14 mouse cellular contexts compared by ENCODE assay signal in the genomic region with DNA sequence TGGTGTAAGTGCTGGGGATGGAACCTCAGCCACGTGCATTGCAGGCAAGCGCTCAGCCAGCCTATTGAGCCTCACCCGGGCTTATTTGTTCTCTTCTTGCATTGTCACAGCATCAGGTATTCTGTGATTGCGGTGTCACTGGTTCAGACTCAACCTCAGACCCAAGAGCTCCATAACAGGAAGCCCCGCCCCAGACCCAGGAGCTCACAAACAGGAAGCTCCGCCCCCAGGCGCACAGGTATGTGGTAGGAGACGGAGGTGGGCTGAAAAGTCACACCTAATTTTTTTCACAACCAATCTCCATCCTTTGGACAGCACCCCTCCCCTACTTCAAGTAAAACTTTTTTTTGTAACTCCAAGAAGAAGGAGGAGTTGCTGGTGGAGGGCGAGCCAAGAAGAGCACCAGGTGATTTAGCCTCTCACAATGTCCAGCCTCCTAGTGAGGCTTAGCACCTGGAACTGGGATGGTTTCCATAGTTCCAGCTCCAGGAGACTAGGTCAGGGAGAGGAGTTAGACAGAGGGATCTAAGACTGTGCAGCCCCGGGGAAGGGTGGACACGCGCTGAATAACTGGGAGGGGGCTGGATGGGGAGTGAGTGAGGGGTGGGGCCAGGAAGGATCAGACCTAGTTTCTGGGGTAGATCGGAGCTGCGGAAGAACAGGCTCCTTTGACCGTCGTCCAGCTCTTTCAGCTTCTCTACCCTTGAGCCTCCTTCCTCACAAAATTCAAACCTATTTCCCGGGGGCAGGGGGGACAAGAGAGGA.
A peak's percentile ranks its signal among the peaks of the same experiment; 100 is the strongest.
DNase-seq lines count a peak whose midpoint lies in the region; ATAC-seq and TF ChIP-seq lines count a peak whose summit lies in the region.
"Had no signal": no experiment of that assay in that cellular context is flagged by ENCODE, and none has a peak within 500 bp of the region (broad histone marks: within the 10 kb centered on the region; RNA-seq: fewer than 3 reads in every experiment).

No protein-coding gene starts in this region.

- H3K4me1 ChIP-seq in forebrain, embryonic 12.5 days = peaks cover 17% of the 10 kb centered on the region
- peaks cover 11% of the 10 kb centered on the region for H3K4me1 ChIP-seq in midbrain, embryonic 14.5 days (ENCODE audit: control insufficient read depth, insufficient read depth, low read length)
- H3K4me1 ChIP-seq in lung, postnatal 0 days (ENCODE audit: insufficient read depth, low read depth, low read length) = no peaks in the 10 kb centered on the region
- H3K4me1 ChIP-seq: liver, embryonic 13.5 days had no signal

- H3K9ac ChIP-seq in forebrain, embryonic 12.5 days = no peak overlapping the region
- H3K9ac ChIP-seq in midbrain, embryonic 14.5 days (replicated peaks; ENCODE audit: low read length) = no peak overlapping the region
- H3K9ac ChIP-seq in lung, postnatal 0 days (replicated peaks; ENCODE audit: low read depth) = no peak overlapping the region
- H3K9ac ChIP-seq: liver, embryonic 13.5 days had no signal

- H3K27me3 ChIP-seq in forebrain, embryonic 12.5 days = peaks cover 19% of the 10 kb centered on the region
- no peaks in the 10 kb centered on the region for H3K27me3 ChIP-seq in midbrain, embryonic 14.5 days (ENCODE audit: control insufficient read depth, insufficient read depth, low read length)
- H3K27me3 ChIP-seq in lung, postnatal 0 days (replicated peaks; ENCODE audit: insufficient read depth, low read length) = no peaks in the 10 kb centered on the region

- no peaks in the 10 kb centered on the region for H3K36me3 ChIP-seq in forebrain, embryonic 12.5 days (replicated peaks)
- H3K36me3 ChIP-seq in midbrain, embryonic 14.5 days (ENCODE audit: control insufficient read depth, insufficient read depth, low read length) = no peaks in the 10 kb centered on the region
- H3K36me3 ChIP-seq in lung, postnatal 0 days (ENCODE audit: insufficient read depth, low read length) = no peaks in the 10 kb centered on the region
- H3K36me3 ChIP-seq: liver, embryonic 13.5 days had no signal

- peak; percentile 33 for DNase-seq in CD4-positive, CD25-positive, alpha-beta regulatory T cell, adult 2 months (ENCODE audit: low read depth, low spot score)
- DNase-seq in ES-CJ7 (ENCODE audit: low read depth, low spot score) = peak; percentile 50
- DNase-seq in midbrain, embryonic 14.5 days = no peak
- DNase-seq in lung, postnatal 0 days (ENCODE audit: low spot score) = no peak
- no peak for DNase-seq in gastrocnemius, postnatal 25 days
- no peak for DNase-seq in left cerebral cortex, postnatal 14 days (ENCODE audit: low spot score in 2 of 2)
- DNase-seq: cerebellum, postnatal 10 days; heart, adult 2 months; heart, postnatal 36 days; liver, embryonic 13.5 days; lung, postnatal 36 days; right cerebral cortex, postnatal 4 days had no signal

- H3K27ac ChIP-seq in forebrain, embryonic 12.5 days = no peak overlapping the region
- H3K27ac ChIP-seq in midbrain, embryonic 14.5 days (replicated peaks; ENCODE audit: low read depth, low read length) = peak overlapping the region; percentile 20; the same call in 1 of the 2 replicates
- no peak overlapping the region for H3K27ac ChIP-seq in lung, postnatal 0 days (ENCODE audit: low read length)
- H3K27ac ChIP-seq: heart, adult 2 months; liver, embryonic 13.5 days had no signal

- ATAC-seq in CD4-positive, CD25-positive, alpha-beta regulatory T cell, adult 4 months = no peak
- no peak for ATAC-seq in forebrain, embryonic 12.5 days (ENCODE audit: low FRiP score)
- no peak for ATAC-seq in midbrain, embryonic 14.5 days (ENCODE audit: low FRiP score, low TSS enrichment)
- ATAC-seq in lung, postnatal 0 days = no peak

- peak overlapping the region; percentile 43 for H3K4me2 ChIP-seq in forebrain, embryonic 12.5 days
- peak overlapping the region; percentile 26; the same call in 1 of the 2 replicates for H3K4me2 ChIP-seq in midbrain, embryonic 14.5 days (ENCODE audit: low read length)
- H3K4me2 ChIP-seq in lung, postnatal 0 days (replicated peaks; ENCODE audit: low read depth, low read length) = no peak overlapping the region
- H3K4me2 ChIP-seq: liver, embryonic 13.5 days had no signal

- no peak for TF ChIP-seq CTCF in lung, postnatal 0 days (IDR thresholded peaks at IDR 0.05)

- H3K9me3 ChIP-seq in forebrain, embryonic 12.5 days = no peaks in the 10 kb centered on the region
- no peaks in the 10 kb centered on the region for H3K9me3 ChIP-seq in midbrain, embryonic 14.5 days (ENCODE audit: control insufficient read depth, low read length)
- H3K9me3 ChIP-seq in lung, postnatal 0 days (ENCODE audit: low read length) = no peaks in the 10 kb centered on the region
- H3K9me3 ChIP-seq: liver, embryonic 13.5 days had no signal

- no peak overlapping the region for H3K4me3 ChIP-seq in forebrain, embryonic 12.5 days (replicated peaks)
- no peak overlapping the region for H3K4me3 ChIP-seq in midbrain, embryonic 14.5 days (replicated peaks; ENCODE audit: low read depth, low read length)
- no peak overlapping the region for H3K4me3 ChIP-seq in lung, postnatal 0 days (ENCODE audit: low read depth, low read length)
- H3K4me3 ChIP-seq: heart, adult 2 months; liver, embryonic 13.5 days had no signal

- intact Hi-C loops in left cerebral cortex, postnatal 14 days (cut with DNase I) = no loop called here

- 10% methylated on average over 17 of the region's 17 CpGs for WGBS in forebrain, embryonic 12.5 days
- 17% methylated on average over 17 of the region's 17 CpGs for WGBS in midbrain, embryonic 14.5 days
- WGBS in lung, postnatal 0 days = 11% methylated on average over 17 of the region's 17 CpGs

- no peak for TF ChIP-seq EP300 in lung, postnatal 0 days (IDR thresholded peaks at IDR 0.05)

Comparison
In these comparisons a context has a peak if more than half of its experiments do, and no peak if none do; other contexts are left out.
1. DNase-seq: peak in CD4-positive, CD25-positive, alpha-beta regulatory T cell, adult 2 months (single experiment) and ES-CJ7 (single experiment); none in midbrain, embryonic 14.5 days (single experiment), lung, postnatal 0 days (single experiment), gastrocnemius, postnatal 25 days (single experiment) and left cerebral cortex, postnatal 14 days (0 of 2).